Mouse (Mus musculus) liver, embryonic 14.5 days (tissue): Measurements from ENCODE around the gene Usp5. TPM values are rescaled to one million over a fixed set of nuclear protein-coding genes. Genes with fewer than 3 reads are reported as not detected.

Experiments used
- ATAC-seq: fragments of 200-750 bp; cut with Nextera tagmentation; 2 replicates; pipeline ENCODE4 v1.8.0; 2017; ENCODE audit warnings: moderate number of reproducible peaks, mild to moderate bottlenecking, moderate library complexity; ENCODE audit not compliant: insufficient read depth
- DNase-seq, 3 experiments: peaks; one replicate each; pipeline ENCODE4 v3.0.0-alpha.2; 2012 to 2013; ENCODE audit warnings: low read depth in 3 of 3, low spot score in 3 of 3
- H3K27ac ChIP-seq: fragments of 300-500 bp; sonication (generic); 2 replicates; pipeline ENCODE4 v1.5.1; 2014; ENCODE audit warnings: moderate library complexity, mild to moderate bottlenecking, control low read depth, inconsistent platforms
- H3K27me3 ChIP-seq: fragments of 300-500 bp; sonication (generic); 2 replicates; pipeline ENCODE4 v1.6.1; 2014; ENCODE audit warnings: mild to moderate bottlenecking, low read length, moderate library complexity; ENCODE audit not compliant: control insufficient read depth, insufficient read depth
- H3K36me3 ChIP-seq: fragments of 300-500 bp; sonication (generic); replicated peaks from 2 replicates; pipeline ENCODE4 v1.6.1; 2014; ENCODE audit warnings: low read depth; ENCODE audit not compliant: control insufficient read depth, insufficient read depth
- H3K4me1 ChIP-seq, 2 experiments: fragments of 200-500 bp in 1 of 2; fragments of 300-500 bp in 1 of 2; sonication (generic) in 1 of 2; replicated peaks; 2 replicates each; pipeline ENCODE4 v1.6.1; 2012 to 2014; ENCODE audit warnings: antibody characterized with exemption in 1 of 2, inconsistent platforms in 1 of 2, low read length in 1 of 2; ENCODE audit not compliant: control insufficient read depth in 2 of 2, insufficient read depth in 2 of 2
- H3K4me2 ChIP-seq: fragments of 300-500 bp; sonication (generic); 2 replicates; pipeline ENCODE4 v1.6.1; 2014; ENCODE audit warnings: low read depth, mild to moderate bottlenecking, control low read depth, moderate library complexity
- H3K4me3 ChIP-seq, 2 experiments: fragments of 200-500 bp in 1 of 2; fragments of 300-500 bp in 1 of 2; sonication (generic) in 1 of 2; 2 replicates each; pipeline ENCODE4 v1.5.1; 2012 to 2014; ENCODE audit warnings: low read depth in 2 of 2, low read length in 2 of 2, mild to moderate bottlenecking in 2 of 2, control low read depth in 1 of 2, inconsistent platforms in 1 of 2, moderate library complexity in 1 of 2; ENCODE audit not compliant: insufficient read depth in 1 of 2
- H3K9ac ChIP-seq: fragments of 300-500 bp; sonication (generic); replicated peaks from 2 replicates; pipeline ENCODE4 v1.6.1; 2014; ENCODE audit warnings: mild to moderate bottlenecking, control low read depth, moderate library complexity
- H3K9me3 ChIP-seq: fragments of 300-500 bp; sonication (generic); 2 replicates; pipeline ENCODE4 v1.6.1; 2016; ENCODE audit warnings: low read length, mixed read lengths; ENCODE audit not compliant: control insufficient read depth
- CTCF ChIP-seq: IDR thresholded peaks from 2 replicates; pipeline ENCODE4 v1.5.1; 2016; ENCODE audit warnings: antibody characterized with exemption, low read depth, control low read depth
- EP300 ChIP-seq: IDR thresholded peaks from 2 replicates; pipeline ENCODE4 v1.6.1; 2016; ENCODE audit warnings: antibody characterized with exemption, low read depth
- WGBS: fragments of 180-500 bp; shearing (Covaris S2); extraction: QIAGEN DNeasy Blood & Tissue Kit; methylation state at CpG from one replicate; pipeline ENCODE4 v1.1.7; 2014; ENCODE audit not compliant: insufficient replicate concordance; 5-methylcytosine and 5-hydroxymethylcytosine counted together
- polyA plus RNA-seq, 2 experiments: library from polyadenylated mRNA; depleted of rRNA in 1 of 2; stranded (reverse) in 1 of 2; unstranded in 1 of 2; fragments of >200 nt; fragmentation: Nextera tagmentation in 1 of 2; extraction: Ambion mirVana in 1 of 2; gene quantifications; 2 replicates each; pipeline versions ENCODE4 v1.2.1 to v1.2.3; 2012 to 2014

Gene Usp5
- polyA plus RNA-seq, 2 experiments, result 27.6 to 38.0 TPM

- Histone ChIP-seq H3K9me3 (no peaks in the 10 kb centered on the region), H3K36me3 (no peaks in the 10 kb centered on the region), H3K4me3 (no peak overlapping the region), H3K4me2 (no peak overlapping the region), H3K4me1 (peaks cover 0 to 8% of the 10 kb centered on the region in 2 experiments; a peak in 2 of 4 replicates), H3K27me3 (no peaks in the 10 kb centered on the region), H3K27ac (no peak overlapping the region), H3K9ac (no peak overlapping the region)
- ATAC-seq (no peak; the same call in 1 of the 2 replicates), DNase-seq (no peak)
- TF ChIP-seq CTCF, result no peak
- TF ChIP-seq EP300, result no peak
- 64% methylated on average over 2 of the region's 2 CpGs for WGBS
Measured at GRCm38 (mm10) chr6:124796200-124796599, 33.1 kb downstream of the Usp5 start.

- Histone ChIP-seq H3K4me1 (peaks cover 0 to 8% of the 10 kb centered on the region in 2 experiments; a peak in 2 of 4 replicates), H3K9ac (no peak overlapping the region), H3K27me3 (no peaks in the 10 kb centered on the region), H3K27ac (no peak overlapping the region), H3K4me2 (no peak overlapping the region), H3K9me3 (no peaks in the 10 kb centered on the region), H3K4me3 (no peak overlapping the region), H3K36me3 (no peaks in the 10 kb centered on the region)
- TF ChIP-seq EP300 (no peak), CTCF (no peak)
- ATAC-seq (no peak), DNase-seq (no peak)
- 83% methylated on average over 4 of the region's 4 CpGs for WGBS
Measured at GRCm38 (mm10) chr6:124795781-124796180, 33.5 kb downstream of the Usp5 start.

- Histone ChIP-seq H3K36me3 (no peaks in the 10 kb centered on the region), H3K9ac (no peak overlapping the region), H3K27ac (no peak overlapping the region), H3K4me1 (peaks cover 0 to 9% of the 10 kb centered on the region in 2 experiments; a peak in 2 of 4 replicates), H3K27me3 (no peaks in the 10 kb centered on the region), H3K4me3 (no peak overlapping the region), H3K9me3 (no peaks in the 10 kb centered on the region), H3K4me2 (no peak overlapping the region)
- no peak for DNase-seq
- TF ChIP-seq CTCF (no peak), EP300 (no peak)
- ATAC-seq, result no peak
- 71% methylated on average over 3 of the region's 3 CpGs for WGBS
Measured at GRCm38 (mm10) chr6:124791911-124792310, 37.4 kb downstream of the Usp5 start.

GRCm38 (mm10) chr6:124790121-124790520, 39.2 kb downstream of the Usp5 start:
- Histone ChIP-seq H3K4me3 (no peak overlapping the region), H3K4me2 (no peak overlapping the region), H3K27ac (no peak overlapping the region), H3K27me3 (no peaks in the 10 kb centered on the region), H3K36me3 (no peaks in the 10 kb centered on the region), H3K4me1 (peaks cover 0 to 1% of the 10 kb centered on the region in 2 experiments; a peak in 1 of 4 replicates), H3K9ac (no peak overlapping the region), H3K9me3 (no peaks in the 10 kb centered on the region)
- WGBS, result 64% methylated on average over 4 of the region's 4 CpGs
- DNase-seq (no peak), ATAC-seq (no peak)
- no peak for TF ChIP-seq EP300
- TF ChIP-seq CTCF, result no peak

GRCm38 (mm10) chr6:124789519-124789918, 39.8 kb downstream of the Usp5 start:
- Histone ChIP-seq H3K36me3 (no peaks in the 10 kb centered on the region), H3K27ac (no peak overlapping the region), H3K4me2 (no peak overlapping the region), H3K4me3 (no peak overlapping the region), H3K27me3 (no peaks in the 10 kb centered on the region), H3K9ac (no peak overlapping the region), H3K9me3 (no peaks in the 10 kb centered on the region), H3K4me1 (peaks cover 0 to 1% of the 10 kb centered on the region in 2 experiments; a peak in 1 of 4 replicates)
- 70% methylated on average over 4 of the region's 4 CpGs for WGBS
- TF ChIP-seq CTCF (no peak), EP300 (no peak)
- no peak for DNase-seq
- no peak for ATAC-seq
